Mouse (Mus musculus): Measurements from ENCODE around the gene Mthfd1l.

Mthfd1l gene

DNA sequence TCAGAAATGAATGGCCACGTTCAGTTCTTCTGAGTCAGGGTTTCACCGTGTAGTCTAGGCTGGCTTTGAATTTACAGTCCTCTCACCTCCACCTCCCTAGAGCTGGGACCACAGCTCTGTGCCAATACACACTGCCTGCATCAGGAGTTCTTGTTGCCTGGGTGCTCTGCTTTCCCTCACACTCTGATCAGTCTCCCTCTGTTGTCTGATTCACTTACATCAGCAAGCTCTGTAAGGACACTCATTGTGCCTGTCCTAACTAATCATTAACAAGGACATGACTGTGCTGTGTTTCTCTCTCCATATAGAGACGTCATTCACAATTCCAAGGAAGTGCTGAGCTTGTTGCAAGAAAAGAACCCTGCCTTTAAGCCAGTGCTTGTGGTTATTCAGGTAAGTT, 5.4 kb downstream of the Mthfd1l start:
- DNase-seq (ENCODE audit: low spot score in 2 of 2), result no peak

DNA sequence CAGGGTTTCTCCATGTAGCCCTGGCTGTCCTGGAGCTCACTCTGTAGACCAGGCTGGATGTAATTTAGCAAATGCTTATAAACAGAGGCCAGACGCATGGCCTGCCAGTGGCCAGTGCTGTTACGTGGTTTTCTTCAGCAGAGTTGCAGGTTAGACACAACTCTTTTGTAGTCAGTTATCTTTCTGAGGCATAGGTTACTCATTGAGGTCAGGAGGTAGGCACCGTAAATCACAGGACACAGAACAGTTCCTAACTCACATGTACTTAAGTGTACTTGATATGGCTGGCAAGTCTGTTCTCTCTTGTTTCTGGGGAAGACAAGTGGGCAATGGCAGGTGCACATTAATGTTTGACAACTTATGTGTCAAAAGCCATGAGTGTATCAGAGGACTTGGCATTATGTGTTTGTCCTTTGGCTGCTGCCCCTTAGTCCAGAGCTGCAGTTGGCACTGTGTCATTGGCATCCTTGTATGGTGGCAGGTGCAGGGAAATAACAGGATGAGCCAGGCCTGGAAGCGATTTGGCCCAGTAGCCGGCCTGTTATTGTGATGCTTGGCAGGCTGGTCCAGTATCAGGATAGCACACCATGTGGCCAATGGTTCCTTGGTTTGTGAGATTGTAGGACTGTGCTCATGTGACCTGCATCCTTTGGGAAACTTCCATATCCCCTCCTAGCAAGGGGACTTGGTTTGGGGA, 6.0 kb downstream of the Mthfd1l start:
- no peak for DNase-seq (ENCODE audit: low spot score in 2 of 2)

DNA sequence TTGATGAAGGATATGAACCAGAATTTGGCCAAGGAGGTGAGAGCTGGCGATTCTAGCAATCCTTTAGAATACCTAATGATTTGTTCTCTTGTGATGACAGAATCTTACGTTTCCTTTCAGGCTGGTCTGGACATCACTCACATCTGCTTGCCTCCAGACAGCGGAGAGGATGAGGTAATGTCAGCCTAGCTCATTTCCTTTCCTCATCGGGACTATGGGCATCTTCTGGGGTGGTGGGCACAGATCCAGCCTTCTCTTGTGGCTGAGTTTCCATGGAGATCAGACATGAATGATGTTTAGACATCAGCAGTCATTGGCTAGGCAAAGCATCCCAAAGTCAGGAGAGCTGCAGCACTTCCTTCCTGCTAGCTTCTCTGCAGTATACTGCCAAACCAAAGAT, 7.3 kb downstream of the Mthfd1l start:
- DNase-seq (ENCODE audit: low spot score in 2 of 2), result no peak

DNA sequence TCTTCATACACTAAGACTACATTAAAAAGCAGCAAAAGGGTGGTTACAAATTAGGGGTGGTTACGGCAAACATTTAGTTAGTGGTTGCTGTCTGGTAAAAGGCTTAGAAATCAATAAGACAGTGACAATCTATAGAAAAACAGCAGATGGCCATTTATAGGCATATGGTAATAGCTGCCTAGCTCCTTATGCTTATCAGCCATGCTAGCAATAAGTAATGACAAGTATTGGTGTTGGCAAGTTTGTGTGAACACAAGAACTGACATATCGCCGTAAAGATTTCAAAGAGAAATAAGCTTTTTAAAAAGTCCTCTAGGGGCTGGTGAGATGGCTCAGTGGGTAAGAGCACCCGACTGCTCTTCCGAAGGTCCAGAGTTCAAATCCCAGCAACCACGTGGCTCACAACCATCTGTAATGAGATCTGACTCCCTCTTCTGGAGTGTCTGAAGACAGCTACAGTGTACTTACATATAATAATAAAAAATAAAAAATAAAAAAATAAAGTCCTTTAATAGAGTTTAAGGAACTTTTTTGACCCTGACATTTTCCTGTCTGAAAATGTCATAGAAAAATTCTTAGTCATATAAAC, 17.5 kb downstream of the Mthfd1l start:
- no peak for DNase-seq (ENCODE audit: low spot score in 2 of 2)

DNA sequence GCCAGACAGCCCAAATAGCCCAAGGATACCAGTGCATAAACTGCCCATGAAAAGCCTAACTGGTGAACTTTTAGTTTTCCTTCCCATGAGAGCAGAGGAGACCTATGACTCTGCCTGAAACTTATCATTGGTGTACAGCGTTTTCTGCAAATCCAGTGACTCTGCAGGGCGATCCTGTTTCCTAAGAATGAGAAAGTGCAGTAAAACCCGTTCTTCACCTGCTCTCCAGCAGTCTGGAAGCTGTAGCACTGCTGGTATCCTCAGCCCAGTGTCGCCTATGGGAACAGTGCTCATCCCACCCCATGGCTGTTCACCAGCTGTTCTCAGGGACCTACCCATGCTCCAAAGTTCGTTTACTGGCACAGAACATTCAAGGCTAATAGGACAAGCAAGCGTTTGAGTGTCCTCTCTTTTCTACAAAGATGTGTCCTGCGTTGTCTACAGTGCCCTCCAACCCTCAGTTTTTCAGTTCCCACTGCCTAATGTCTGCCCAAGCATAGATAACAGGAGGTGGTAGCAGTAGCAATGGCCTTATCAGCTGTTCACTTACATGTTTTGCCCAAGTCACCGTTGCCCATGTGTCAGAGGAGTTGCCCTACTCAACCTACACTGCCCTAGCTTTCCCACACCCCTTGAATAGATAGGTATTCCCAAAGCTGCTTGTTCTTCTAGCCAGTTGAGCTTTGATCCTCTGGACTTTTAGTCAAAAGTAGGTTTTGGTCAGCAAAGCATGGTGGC, 20.6 kb downstream of the Mthfd1l start:
- DNase-seq (ENCODE audit: low spot score in 2 of 2), result peak; percentile 34 to 62

DNA sequence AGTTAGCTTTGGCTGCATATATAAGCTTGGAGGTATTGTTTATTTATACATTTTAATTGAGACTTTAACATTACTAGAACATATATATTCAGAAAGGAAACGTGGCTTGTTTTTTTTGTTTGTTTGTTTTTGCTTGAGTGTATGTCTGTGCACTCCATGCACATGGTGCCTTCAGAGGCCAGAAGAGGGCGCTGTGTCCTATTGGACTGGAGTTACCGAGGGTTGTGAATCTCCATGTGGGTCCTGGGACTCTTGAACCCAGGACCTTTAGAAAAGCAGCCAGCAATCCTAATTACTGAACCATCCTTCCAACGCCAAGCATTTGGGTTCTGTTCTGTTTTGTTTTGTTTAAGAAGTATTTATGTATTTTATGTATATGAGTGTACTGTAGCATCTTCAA, 22.4 kb downstream of the Mthfd1l start:
- DNase-seq (ENCODE audit: low spot score in 2 of 2), result no peak

DNA sequence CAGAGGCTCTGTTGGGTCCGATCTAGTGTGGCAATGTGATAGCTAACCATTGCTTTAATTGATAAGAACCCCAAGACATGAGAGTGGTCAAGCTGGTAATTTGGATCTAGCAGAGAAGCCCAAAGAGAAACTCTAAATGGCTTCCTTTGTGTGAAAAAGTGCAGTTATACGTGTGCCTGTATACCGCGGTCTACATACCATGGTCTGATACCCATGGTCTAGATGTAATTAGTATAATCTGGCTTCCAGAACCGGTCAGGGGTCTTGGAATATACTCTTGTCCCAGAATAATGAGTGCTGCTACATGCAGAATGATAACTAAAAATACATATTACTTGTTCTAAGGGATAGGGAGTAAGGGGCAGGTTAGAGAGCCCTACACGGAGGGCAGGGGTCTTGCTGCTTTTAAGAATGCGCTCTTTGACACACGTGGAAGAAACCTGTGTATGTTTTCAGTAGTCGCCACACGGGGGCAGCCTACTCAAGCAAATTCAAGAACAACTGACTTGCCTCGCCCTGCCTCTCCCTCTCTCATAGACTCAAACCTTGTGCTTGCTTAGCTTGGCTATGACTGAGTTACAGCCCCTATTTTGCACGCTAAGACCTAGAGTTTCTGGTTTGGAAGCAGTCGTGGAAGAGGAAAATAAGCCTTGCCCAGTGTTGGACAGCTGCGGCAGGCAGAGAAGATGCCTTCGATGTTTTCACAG, 23.4 kb downstream of the Mthfd1l start:
- DNase-seq (ENCODE audit: low spot score in 2 of 2), result peak; percentile 34 to 60

DNA sequence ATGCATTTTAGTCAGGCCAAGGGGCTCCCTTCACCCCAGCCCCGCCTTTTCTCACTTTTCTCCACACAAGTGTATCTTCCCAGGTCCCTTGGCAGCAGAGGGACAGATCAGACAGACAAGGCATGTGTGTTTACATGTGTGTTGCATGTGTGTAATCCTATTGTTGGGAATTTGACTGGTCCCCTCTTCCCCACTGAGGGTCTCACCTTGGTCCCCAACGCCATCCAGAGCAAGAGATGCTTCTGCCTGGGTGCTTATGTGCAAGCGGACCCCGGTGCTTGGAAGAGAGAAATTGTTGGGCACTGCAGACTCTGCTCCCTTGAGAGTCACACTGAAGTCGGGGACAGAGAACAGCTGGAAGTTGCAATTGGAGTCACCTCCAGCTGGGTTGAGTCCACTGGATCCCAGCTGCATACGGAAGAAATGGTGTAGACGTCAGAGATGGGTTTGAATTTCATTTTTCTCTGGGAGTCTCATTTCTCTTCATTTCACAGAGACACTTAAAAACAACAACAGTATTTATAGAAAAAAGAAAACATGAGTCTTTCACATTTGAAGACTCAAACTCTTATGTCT, 25.0 kb downstream of the Mthfd1l start:
- no peak for DNase-seq (ENCODE audit: low spot score in 2 of 2)

DNA sequence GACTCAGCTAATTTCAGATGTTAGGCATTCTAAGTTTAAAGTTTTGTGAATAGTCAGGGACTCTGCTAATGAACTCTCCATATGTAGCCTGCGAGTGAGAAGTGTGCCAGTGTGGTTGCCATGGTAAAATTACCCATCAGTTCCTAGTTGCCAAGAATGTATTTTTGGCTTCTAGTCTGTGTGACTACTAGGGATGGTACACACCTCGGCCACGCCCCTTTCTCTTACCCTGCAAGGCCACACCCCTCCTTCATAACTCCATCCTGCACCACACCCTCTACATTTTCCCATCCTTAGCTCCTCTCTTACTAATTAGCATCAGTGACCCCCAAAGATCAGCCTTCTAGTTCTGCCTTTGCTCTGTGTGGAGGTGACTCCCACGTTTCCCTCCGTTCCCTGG, 29.8 kb downstream of the Mthfd1l start:
- no peak for DNase-seq (ENCODE audit: low spot score in 2 of 2)

DNA sequence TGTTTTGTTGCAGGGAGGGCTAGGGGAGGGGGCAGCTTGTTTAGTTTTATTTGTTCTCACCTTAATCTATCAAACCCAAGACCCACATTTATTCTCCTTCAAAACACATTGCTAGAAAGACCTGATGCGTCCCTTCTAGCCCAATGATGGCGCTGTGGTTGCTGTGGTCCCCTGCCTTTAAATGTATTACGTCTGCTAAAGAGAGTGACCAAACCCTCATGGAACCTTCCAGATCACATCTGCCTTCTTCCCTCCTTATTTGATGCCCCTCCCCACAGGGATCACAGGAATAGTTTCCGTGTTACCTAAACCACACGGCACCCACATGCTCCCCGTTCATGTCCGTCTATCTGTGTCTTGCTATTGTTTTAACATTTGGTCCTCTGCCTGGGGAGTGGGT, 32.3 kb downstream of the Mthfd1l start:
- no peak for DNase-seq (ENCODE audit: low spot score in 2 of 2)

DNA sequence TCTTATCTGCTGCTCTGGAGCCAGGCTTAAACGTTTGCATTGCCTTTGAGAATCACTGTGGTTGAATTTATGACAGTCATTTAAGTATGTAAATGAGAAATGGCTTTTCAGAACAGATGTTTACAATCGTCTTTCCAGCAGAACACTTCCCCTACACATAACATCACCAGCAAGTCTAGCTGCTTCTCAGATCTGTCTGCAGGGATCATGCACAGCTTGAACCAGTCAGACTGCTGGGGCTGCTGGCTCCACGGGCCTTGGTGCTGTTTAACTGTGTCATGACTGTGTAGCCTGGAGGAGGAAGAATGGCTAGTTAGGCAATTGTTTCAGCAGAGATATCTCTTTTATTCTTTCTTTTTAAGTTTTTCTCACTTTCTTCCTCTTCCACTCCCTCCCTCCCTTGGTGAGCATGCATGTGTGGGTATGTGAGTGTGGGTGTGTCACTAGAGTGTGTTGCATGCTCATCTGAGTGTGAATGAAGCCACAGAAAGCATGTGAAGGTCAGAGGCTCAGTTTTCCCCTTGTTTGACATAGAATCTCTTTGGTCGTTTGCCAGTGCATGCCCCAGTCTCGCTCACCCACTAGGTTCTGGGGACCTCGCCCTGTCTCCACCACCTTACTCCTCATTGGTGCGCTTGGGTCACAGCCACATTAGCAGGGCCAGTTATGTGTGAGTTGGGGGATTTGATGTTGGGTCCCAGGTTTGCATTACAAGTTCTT, 33.5 kb downstream of the Mthfd1l start:
- no peak for DNase-seq (ENCODE audit: low spot score in 2 of 2)

DNA sequence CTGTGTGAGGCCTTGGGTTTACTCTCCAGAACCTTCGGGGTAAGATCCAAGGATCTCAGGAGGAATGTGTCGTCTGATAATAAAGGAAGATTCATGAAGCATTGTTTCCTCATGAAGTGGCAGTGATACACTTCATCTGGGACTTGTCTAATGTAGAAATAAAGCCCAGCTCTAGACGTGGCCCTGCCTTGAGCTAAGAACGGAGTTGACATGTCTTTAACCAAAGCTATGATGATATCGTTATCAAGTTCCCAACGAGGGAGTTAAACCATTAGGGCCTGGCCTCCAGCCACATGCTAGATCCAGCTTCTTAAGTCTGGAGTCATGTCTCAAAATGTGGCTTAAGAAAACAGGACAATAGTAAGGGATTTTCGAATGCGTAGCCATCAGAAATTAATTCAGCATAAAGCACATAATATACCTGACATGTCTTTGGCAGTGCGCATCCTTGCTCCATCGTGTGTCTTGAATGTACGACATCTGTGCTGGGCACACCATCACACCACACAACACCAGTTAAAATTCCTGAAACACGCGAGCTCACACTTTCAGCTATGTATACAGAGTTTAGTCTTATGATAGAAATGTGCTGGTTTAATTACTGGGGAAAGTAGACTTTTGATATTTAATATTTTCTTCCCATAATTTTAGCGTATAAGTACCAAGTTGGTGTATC, 49.8 kb downstream of the Mthfd1l start:
- DNase-seq (ENCODE audit: low spot score in 2 of 2), result no peak

DNA sequence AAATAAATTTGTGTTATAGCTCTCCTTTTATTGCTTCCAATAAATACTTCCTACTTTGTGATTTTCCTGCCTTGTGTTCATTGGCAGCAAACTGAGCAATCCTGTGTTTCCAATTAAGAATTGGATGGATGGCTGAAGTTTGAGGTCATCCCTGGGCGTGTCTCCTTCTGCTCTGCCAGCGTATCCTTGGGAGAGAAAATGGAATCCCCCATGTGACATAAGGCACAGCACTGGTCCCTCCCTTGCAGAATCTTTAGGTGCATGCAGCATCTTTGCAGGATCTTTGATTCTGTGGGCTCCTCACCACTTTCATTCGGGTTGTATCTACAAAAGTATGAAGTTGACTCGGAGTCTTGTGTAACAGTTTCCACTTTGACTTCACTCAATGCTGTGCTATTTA, 53.7 kb downstream of the Mthfd1l start:
- no peak for DNase-seq (ENCODE audit: low spot score in 2 of 2)

DNA sequence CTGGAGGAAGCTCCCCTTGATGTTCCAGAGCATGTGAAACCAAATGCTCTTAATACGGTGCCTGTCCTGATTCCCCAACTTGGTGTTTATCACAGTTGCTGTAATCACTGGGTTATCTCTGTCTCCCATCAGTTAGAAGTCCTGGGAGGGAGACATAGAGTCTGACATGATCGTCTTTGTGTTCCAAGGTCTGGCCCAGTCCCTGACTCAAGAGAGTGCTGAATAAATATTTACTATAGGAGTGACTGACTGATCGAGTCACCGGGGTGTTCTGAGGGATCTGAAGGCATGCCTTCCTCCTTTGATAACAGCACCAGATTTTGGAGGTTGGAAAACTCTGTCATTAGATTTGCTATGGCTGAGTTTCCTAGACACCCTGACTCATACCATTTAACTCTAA, 54.5 kb downstream of the Mthfd1l start:
- DNase-seq (ENCODE audit: low spot score in 2 of 2), result no peak

DNA sequence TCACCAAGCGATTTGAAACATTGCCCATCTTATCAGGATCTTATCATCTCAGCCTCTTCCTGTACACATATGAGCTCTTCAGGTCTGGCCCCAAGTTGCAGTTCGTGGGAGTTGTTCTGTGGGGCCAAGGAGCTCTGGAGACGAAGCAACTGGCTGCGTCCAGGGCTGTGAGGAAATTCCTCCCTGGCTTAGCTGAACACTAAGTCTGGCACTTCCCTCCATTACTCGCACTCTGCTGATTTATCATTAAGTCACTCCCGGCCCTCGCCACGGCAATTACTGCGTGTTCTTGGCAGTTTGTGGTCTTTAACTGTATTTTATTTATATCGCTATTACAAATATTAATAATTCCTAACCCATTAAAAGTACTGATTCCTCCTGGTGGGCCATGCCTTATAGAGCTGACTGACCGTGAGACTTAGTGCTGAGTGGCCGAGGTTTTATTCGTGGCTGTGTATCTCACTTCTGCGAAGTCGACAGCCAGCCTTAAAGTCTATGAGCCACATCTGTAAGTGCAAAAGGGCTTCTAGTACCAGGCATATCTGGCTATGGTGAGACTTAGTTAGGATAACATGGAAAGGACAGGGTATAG, 56.0 kb downstream of the Mthfd1l start:
- no peak for DNase-seq (ENCODE audit: low spot score in 2 of 2)

DNA sequence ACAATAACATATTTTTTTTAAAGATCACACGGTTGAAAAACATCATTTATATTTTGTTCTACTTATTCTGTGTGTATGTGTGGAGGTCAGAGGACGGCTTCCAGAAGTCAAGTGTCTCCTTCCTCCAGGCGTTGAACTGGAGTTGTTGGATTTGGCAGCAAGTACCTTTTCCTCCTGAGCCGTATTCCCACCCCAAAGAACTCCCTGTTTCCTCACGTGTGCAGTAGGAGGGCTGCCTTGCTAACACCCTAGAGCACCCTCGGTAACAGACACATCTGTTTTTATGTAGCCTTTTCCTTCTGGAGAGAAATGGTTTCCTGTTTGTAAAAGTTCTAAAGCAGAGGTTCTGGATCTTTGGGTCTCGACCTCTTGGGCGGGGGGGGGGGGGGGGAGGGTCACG, 60.8 kb downstream of the Mthfd1l start:
- DNase-seq (ENCODE audit: low spot score in 2 of 2), result no peak

DNA sequence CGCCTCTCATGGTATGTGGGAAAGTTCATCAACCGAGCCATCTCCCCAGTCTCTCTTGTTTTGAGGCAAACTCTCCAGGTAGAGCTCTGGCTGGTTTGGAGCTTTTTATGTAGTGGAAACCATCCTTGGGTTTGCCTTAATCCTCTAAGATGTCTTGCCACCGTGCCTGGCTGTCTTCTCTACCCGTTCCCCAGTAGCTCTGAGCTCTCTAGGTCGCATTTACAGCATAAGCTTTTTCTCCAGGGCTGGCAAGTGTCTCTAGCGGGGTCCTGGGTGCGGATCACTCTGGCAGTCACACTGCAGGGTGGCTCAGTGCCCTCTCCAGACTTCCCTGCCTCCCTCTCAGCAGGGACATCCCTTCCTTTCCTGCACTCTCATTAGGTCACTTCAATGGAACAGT, 63.6 kb downstream of the Mthfd1l start:
- DNase-seq (ENCODE audit: low spot score in 2 of 2), result no peak

DNA sequence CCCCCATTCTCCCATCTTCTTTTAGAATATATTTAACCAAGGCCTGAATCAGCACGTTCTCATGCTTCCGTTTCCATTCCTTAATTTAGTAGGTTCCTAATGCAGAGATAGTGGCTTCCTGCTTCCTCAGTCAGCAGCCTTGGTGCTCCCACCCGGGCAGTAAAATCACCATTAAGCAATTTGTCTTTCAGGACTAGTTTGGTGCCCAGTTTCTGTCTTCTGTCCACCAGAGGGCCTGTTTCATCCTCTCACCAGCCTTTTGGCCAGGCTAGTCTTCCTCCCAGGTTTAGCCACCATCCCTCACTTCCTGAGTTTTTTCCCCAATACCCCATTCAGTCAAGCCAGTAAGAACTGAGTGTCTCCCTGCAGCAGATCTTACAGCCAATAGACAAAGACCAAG, 64.1 kb downstream of the Mthfd1l start:
- no peak for DNase-seq (ENCODE audit: low spot score in 2 of 2)

DNA sequence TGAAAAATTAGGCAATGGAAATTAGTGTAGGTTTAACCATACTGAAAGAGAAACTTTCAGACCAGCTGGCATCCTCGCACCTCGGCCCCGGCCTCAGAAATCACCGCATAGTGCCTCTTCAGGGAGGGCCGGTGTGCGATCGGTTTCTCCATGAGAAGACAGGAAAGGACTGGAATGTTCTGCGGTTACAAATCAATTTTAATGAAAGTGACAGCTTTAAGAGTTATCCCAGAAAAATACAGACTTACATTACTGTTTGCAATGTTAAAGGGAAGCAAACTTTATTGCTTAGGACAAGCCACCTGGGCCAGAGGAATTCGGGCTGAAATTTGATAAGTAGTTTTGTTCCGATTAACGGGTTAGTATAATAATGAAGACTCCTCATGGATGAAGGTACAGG, 65.7 kb downstream of the Mthfd1l start:
- no peak for DNase-seq (ENCODE audit: low spot score in 2 of 2)

DNA sequence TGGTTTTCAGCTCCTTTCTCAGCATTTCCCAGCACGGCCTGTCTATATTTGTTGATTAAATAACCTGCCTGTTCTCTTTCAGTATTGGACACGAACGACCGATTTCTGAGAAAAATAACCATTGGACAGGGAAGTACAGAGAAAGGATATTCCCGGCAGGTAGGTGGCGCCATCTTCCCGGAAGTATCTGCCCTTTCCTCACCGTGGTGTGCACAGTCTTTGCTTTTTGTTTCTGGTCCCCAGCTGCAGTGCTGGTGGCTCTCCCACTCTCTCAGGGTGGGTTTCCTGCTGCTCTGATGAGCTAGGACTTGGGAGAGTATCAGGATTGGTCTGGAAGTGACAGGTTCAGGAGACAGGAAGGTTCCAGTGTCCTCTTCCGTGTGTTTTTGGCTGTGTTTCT, 68.8 kb downstream of the Mthfd1l start:
- peak; percentile 4 to 8 for DNase-seq (ENCODE audit: low spot score in 2 of 2)

DNA sequence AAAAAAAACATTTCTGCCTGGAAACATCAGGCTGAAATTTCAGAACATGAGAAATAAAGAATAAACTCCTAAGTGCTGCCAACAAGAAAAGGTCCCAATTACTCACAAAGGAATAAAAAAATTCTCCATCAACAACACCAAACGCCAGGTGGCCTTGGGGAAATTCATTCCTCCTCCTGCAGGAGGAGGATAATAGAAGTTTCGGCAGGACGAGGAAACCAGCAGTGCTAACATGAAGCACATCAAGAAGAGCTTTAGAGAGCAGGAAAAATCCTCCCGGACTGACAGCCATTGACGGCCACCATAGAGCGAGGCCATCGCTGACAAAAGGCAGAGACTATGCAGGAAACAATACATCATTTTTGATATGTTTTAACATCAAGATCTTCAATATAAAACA, 71.5 kb downstream of the Mthfd1l start:
- no peak for DNase-seq (ENCODE audit: low spot score in 2 of 2)

Data from spleen, postnatal 36 days (tissue).